Mouse (Mus musculus): ENCODE measurements around the gene Hnrnpc. TPM values are rescaled to one million over a fixed set of nuclear protein-coding genes. Genes with fewer than 3 reads are reported as not detected.

Gene Hnrnpc
- total RNA-seq (2021) = 100 to 1,000 TPM; 186 TPM
- long read RNA-seq, experiment 1, transcript Hnrnpc-205 (9 exons, 2,617 nt) = major isoform, 32 of 133 reads
- long read RNA-seq, experiment 1, transcript Hnrnpc-211 (9 exons, 1,691 nt) = minor isoform, 17 of 133 reads
- long read RNA-seq, experiment 1, transcript Hnrnpc-207 (8 exons, 1,301 nt) = minor isoform, 13 of 133 reads
- long read RNA-seq, experiment 1, transcript Hnrnpc-209 (9 exons, 2,498 nt) = minor isoform, 8 of 133 reads
- long read RNA-seq, experiment 1, partial matches to known transcripts = 15 of 133 reads
- long read RNA-seq, experiment 1, other reads (novel, unspliced or antisense) = 43 of 133 reads
- long read RNA-seq, experiment 2, transcript Hnrnpc-205 (9 exons, 2,617 nt) = major isoform, 14 of 67 reads
- long read RNA-seq, experiment 2, transcript Hnrnpc-211 (9 exons, 1,691 nt) = minor isoform, 9 of 67 reads
- long read RNA-seq, experiment 2, transcript Hnrnpc-201 (9 exons, 2,847 nt) = minor isoform, 5 of 67 reads
- long read RNA-seq, experiment 2, partial matches to known transcripts = 12 of 67 reads
- long read RNA-seq, experiment 2, other reads (novel, unspliced or antisense) = 17 of 67 reads

GRCm38 (mm10) chr14:52103856-52104676, at the start of gene Hnrnpc:
TSS of gene Hnrnpc (minus strand) at chr14:52104028.
- DNase-seq = peak; percentile 100

DNA sequence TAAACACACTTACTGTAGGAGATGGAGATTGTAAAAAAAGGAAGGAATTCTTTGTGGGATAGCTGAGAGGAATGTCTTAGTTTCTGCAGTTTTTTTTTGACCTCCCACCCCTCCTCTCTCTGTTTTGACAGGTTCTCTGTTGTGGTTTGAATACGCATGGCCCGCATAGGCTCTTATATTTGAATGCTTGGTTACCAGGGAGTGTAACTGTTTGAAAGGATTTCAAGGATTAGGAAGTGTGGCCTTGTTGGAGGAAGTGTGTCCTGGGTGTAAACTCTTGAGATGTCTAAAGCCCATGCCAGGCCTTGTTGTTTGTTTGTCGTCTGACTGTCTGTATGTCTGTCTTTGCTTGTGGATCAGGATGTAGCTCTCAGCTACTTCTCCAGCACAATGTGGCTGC, 48.8 kb upstream of the Hnrnpc start:
- DNase-seq = no peak

DNA sequence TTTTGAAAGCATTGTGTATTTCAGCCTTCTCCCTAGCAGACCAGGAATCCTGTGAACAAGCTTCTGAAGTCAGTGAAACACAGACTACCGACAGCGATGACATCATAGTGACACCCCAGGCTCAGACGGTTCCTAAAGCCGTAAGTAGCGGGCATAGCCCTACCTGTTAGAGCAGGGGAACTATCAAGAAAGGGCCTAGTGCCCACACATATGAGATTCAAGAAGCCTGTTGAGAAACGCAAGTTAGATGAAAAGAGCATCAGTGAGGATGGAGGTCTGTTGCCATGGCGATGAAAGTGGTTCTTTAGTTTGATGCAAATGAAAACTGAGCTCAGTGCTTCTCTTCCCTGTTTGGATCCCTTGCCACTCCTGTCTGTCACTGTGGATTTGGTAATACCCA, 48.4 kb upstream of the Hnrnpc start:
- DNase-seq = no peak

GRCm38 (mm10) chr14:52149888-52150287, 46.1 kb upstream of the Hnrnpc start:
- no peak for DNase-seq

- peak; percentile 18 for DNase-seq
These were observed 42.7 kb upstream of the Hnrnpc start for GRCm38 (mm10) chr14:52146540-52146939.

- DNase-seq = no peak
These were observed 40.3 kb upstream of the Hnrnpc start for GRCm38 (mm10) chr14:52144165-52144564.

- no peak for DNase-seq
These were observed 37.8 kb upstream of the Hnrnpc start for GRCm38 (mm10) chr14:52141445-52142127.

DNA sequence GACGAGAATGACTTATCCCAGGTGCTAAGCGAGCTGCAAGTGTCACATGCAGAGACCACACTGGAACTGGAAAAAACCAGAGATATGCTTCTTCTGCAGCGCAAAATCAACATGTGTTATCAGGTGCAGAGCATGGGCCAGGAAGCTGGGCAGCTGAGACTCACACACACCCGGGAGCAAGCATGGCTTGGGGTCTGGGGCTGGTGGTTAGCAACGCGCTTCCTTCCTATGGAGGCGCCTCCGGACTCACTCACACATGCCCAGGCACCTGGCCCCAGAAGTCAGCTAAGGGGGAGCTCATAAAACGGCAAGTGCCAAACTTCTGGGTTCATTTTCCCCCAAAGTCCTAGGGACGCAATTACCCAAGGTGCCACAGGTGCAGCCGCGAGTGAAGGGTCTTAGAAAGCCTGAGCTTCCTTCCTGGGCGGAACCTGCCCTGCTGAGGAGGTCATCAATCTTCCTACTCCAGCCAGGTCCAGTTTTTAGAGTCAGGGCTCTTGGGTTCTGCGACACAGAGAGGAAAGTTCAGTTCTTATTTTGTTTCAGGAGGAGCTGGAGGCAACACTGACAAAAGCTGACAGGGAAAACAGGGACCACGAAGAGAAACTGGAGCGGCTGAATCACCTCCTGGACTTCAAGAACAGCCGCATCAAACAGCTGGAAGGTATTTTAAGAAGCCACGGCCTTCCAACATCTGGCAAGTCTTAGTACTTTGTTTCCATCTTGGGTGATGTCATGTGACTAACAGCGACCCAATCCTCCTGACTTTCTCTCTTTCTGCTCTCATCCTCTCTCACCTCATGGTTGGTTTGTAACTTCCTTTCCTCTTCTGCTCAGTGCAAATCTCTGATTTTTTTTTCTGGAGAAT, 37.0 kb upstream of the Hnrnpc start:
- DNase-seq = no peak

DNA sequence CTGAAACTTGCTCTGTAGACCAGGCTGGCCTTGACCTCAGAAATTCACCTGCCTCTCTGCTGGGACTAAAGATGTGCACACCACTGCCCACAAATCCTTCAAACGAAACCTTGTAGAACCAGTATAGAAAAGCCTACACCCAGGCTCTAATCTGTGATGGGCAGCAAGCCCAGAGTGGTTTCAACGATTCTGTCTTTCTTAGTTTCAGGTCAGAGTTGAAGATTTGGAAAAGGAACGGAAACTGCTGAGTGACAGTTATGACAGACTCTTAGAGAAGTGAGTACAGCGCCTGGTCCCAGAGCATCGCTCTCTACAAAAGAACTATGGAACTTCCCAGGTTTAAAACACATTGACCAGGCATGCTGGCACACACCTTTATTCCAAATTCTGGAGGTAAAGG, 29.8 kb upstream of the Hnrnpc start:
- no peak for DNase-seq

DNA sequence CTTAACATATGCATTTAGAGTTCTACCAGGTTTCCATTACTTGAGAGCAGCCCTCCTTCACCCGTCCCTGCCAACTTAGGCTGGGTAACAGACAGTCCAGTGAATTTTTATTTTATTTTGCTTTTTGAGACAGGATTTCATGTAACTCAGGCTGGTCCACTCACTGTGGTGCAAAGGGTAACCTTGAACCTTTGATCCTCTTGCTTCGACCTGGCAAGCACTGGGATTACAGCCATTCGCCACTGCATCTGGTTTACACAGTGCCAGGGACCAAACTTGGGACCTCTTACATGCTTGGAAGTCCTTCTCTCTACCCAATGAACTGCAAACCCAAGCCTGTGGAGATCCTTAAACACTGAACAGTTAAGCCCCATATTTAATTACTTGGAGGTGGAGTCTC, 20.8 kb upstream of the Hnrnpc start:
- DNase-seq = no peak

DNA sequence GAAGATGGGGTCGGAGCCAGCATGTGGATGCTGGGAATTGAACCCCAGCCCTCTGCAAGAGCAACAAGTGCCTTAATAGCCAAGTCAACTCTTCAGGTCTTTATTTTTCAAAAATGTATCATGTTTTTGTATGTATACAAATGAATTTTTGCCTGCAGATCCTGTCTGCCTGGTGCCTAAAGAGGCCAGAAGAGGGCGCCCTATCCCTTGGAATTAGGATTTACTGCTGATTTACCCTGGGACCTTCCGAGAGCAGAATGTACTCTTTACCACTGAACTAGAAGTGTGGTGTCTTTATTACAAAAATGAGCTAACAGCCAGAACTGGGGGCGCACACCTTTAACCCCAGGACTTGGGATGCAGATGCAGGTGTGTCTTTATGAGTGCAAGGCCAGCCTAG, 20.1 kb upstream of the Hnrnpc start:
- peak; percentile 86 for DNase-seq

- no peak for DNase-seq
These were observed 16.3 kb upstream of the Hnrnpc start for GRCm38 (mm10) chr14:52120169-52120568.

DNA sequence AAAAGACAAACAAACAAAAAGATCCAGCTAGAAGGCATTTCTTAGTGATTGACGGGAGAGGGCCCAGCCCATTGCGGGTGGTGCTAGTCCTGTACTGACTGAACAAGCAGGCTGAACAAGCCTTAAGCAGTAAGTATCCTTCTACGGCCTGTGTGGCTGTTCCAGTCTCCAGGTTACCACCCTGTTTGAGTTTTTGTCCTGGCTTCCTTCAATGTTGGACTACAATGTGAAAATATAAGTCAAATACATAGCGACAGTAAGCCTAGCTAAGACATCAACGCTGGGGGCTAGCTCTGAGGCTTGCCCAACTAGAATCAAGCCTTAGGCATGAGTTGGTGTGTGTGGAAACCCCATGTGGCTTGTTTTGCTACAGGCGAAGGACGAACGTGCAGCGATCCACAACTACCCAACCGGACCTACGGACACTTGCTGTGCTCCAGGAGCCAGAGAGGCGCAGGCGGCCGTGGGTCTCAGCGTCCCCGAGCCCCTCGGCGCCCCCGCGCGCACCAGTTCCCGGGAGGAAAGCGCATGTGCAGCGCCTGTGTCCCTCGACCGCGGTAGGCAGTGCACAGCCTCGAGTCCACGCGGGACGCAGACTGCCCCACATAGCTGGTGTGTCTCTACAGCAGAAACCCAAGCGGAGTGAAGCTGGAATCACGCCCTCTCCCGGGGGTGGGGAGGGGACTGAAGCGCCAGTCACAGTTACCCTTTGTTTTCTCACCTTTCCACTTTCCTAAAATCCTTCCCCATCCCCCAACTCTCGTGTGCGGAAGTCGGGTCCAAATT, 15.2 kb upstream of the Hnrnpc start:
- peak; percentile 69 for DNase-seq

DNA sequence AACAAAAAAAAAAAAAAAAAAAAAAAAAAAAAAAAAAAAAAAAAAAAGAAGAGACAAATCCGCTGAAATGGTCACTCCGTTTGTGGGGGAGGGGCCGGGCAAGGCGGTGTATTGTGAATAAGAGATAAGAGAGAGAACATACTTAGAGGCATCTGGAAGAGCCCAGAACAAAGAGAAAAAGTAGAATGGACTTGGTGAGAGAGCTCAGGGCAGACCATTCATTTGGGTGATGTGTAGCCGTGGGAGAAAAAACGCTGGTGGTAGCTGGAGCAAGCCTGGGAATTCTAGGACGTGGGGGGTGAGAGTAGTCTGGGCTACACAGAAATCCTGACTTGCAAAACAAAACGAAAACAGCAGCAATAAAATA, 14.6 kb upstream of the Hnrnpc start:
- DNase-seq = no peak

GRCm38 (mm10) chr14:52117241-52117640, 13.4 kb upstream of the Hnrnpc start:
- no peak for DNase-seq

GRCm38 (mm10) chr14:52114101-52114500, 10.3 kb upstream of the Hnrnpc start:
- no peak for DNase-seq

DNA sequence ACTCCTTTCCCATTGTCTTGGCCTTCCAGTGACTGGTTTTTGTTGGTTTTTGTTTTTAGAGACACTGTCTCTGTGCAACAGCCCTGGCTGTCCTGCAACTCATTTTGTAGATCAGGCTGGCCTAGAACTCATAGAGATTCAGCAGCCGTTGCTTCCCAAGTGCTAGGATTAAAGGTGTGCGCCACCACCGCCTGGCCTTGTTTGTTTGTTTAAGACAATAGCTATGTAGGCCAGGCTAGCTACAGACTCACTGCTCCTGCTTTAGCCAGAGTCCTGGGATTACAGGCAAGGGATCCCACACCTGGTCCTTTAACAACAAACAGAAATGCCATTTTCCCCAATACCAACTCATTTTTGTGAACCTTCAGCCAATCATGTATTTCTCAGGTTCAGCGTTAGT, 6.5 kb upstream of the Hnrnpc start, which contains the start of gene Rpgrip1:
TSS of gene Rpgrip1 (plus strand) at position 359 of the 400 bp plus-strand sequence.
- DNase-seq = no peak

- DNase-seq = no peak
These were observed 4.2 kb upstream of the Hnrnpc start for GRCm38 (mm10) chr14:52108025-52108424.

DNA sequence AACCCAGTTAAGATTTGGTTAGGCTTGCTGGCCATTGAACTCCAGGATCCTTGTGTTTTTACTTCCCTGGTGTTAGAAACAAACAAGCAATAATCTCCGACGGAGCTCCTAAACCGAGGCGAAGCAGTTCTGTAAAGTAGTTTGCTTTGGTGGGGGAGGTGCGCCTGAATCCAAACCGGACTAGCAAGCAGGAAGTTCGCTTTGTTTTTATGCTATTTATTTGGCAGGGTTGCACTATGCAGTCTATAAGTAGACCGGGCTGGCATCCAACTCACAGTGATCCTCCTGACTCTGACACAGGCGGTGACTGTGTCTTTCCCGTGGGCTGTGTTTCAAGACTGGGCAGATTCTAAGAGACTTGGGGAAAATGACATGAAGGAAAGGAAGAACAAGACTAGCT, 2.9 kb upstream of the Hnrnpc start:
- peak; percentile 54 for DNase-seq

GRCm38 (mm10) chr14:52105308-52105707, 1.5 kb upstream of the Hnrnpc start:
- DNase-seq = no peak
